Mouse (Mus musculus) midbrain, embryonic 14.5 days (tissue): ENCODE results near the gene Phactr2. TPM values are rescaled to one million over a fixed set of nuclear protein-coding genes. Genes with fewer than 3 reads are reported as not detected.

Experiments used
- ATAC-seq: fragments of 200-750 bp; cut with Nextera tagmentation; 2 replicates; pipeline ENCODE4 v1.8.0; 2017; ENCODE audit warnings: moderate number of reproducible peaks, moderate library complexity; ENCODE audit not compliant: low FRiP score, low TSS enrichment
- DNase-seq: peaks from one replicate; pipeline ENCODE4 v3.0.0-alpha.2; 2015
- H3K27ac ChIP-seq: fragments of 300-500 bp; sonication (generic); replicated peaks from 2 replicates; pipeline ENCODE4 v1.5.1; 2014; ENCODE audit warnings: mild to moderate bottlenecking, low read depth, low read length, moderate library complexity
- H3K27me3 ChIP-seq: fragments of 300-500 bp; sonication (generic); 2 replicates; pipeline ENCODE4 v1.6.1; 2014; ENCODE audit warnings: low read length, control low read depth, mixed read lengths; ENCODE audit not compliant: control insufficient read depth, insufficient read depth
- H3K36me3 ChIP-seq: fragments of 300-500 bp; sonication (generic); 2 replicates; pipeline ENCODE4 v1.6.1; 2014; ENCODE audit warnings: low read length, control low read depth; ENCODE audit not compliant: control insufficient read depth, insufficient read depth
- H3K4me1 ChIP-seq: fragments of 300-500 bp; sonication (generic); 2 replicates; pipeline ENCODE4 v1.6.1; 2014; ENCODE audit warnings: mild to moderate bottlenecking, antibody characterized with exemption, low read length, control low read depth; ENCODE audit not compliant: control insufficient read depth, insufficient read depth
- H3K4me2 ChIP-seq: fragments of 300-500 bp; sonication (generic); 2 replicates; pipeline ENCODE4 v1.6.1; 2014; ENCODE audit warnings: mild to moderate bottlenecking, low read length, moderate library complexity
- H3K4me3 ChIP-seq: fragments of 300-500 bp; sonication (generic); replicated peaks from 2 replicates; pipeline ENCODE4 v1.5.1; 2014; ENCODE audit warnings: low read depth, low read length
- H3K9ac ChIP-seq: fragments of 300-500 bp; sonication (generic); replicated peaks from 2 replicates; pipeline ENCODE4 v1.6.1; 2014; ENCODE audit warnings: mild to moderate bottlenecking, low read length, moderate library complexity
- H3K9me3 ChIP-seq: fragments of 300-500 bp; sonication (generic); 2 replicates; pipeline ENCODE4 v1.6.1; 2016; ENCODE audit warnings: low read length, control low read depth, mixed read lengths; ENCODE audit not compliant: control insufficient read depth
- WGBS: fragments of 180-500 bp; shearing (Covaris S2); extraction: QIAGEN DNeasy Blood & Tissue Kit; methylation state at CpG from one replicate; pipeline ENCODE4 v1.1.7; 2014; 5-methylcytosine and 5-hydroxymethylcytosine counted together
- polyA plus RNA-seq: library from polyadenylated mRNA; unstranded; fragments of >200 nt; fragmentation: Nextera tagmentation; extraction: Ambion mirVana; gene quantifications from 2 replicates; pipeline ENCODE4 v1.2.1, GENCODE M21; 2014

Phactr2 gene
- polyA plus RNA-seq, 1 experiment from 2014 or later = 6.3 TPM

DNA sequence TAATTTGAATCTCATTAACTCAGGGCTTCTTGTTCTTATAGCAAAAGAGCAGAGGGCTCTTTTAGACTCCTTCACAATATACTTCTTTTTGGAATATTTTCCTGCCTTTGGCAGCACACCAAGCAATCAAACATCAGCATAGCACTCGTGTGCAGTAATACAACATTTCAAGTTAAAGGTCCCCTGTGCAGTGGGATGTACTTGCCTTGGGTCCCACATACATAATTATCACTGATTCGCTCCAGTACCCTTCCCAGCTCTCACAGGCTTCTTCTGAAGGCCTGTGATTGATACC is 110.0 kb downstream of the Phactr2 start:
- no peaks in the 10 kb centered on the region for H3K36me3 ChIP-seq
- no peak for DNase-seq
- no peaks in the 10 kb centered on the region for H3K27me3 ChIP-seq
- no peaks in the 10 kb centered on the region for H3K9me3 ChIP-seq
- no peak overlapping the region for H3K27ac ChIP-seq
- WGBS = 65% methylated on average over 2 of the region's 2 CpGs
- no peak overlapping the region for H3K4me3 ChIP-seq
- no peak overlapping the region for H3K4me2 ChIP-seq
- no peak overlapping the region for H3K9ac ChIP-seq
- no peaks in the 10 kb centered on the region for H3K4me1 ChIP-seq
- no peak for ATAC-seq

DNA sequence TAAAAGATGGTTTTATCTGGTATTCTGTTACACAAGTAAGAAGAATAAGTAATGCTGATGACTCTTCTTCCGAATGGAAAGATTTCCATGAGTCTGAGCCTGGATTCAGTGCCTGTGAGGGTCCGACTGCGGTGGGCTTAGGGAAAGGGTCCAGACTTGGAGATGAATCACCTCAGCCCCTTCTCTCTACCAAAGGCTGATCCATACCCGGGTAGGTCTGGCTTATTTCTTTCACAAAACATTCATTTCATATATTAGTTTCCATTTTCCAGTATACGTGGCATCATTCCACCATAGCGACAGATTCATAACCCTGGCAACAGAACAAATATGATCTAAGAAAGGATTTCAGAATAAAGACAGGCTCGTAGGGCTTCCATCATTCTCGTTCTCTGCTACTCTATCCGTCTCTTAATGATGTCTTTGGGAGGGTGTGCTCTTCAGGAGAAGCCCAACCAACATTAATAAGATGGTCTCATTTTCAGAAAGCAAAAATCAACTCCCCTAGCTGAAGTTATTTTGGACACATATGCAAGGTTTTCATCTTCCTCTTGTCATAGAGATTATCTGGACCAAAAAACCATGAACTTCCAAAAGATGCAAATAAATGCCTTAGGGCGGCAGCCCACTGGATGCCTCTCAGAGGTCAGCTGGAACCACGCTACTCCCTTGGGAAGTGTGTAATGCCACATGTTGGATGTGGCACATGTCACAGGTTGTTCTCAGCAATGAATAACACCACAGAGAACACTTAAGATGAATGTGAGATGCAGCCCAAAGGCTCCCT is 110.5 kb downstream of the Phactr2 start:
- H3K27me3 ChIP-seq = no peaks in the 10 kb centered on the region
- H3K27ac ChIP-seq = no peak overlapping the region
- ATAC-seq (no peak), DNase-seq (no peak)
- 86% methylated on average over 11 of the region's 11 CpGs for WGBS
- no peak overlapping the region for H3K4me2 ChIP-seq
- H3K4me1 ChIP-seq = no peaks in the 10 kb centered on the region
- H3K9ac ChIP-seq = no peak overlapping the region
- no peaks in the 10 kb centered on the region for H3K9me3 ChIP-seq
- no peaks in the 10 kb centered on the region for H3K36me3 ChIP-seq
- no peak overlapping the region for H3K4me3 ChIP-seq

DNA sequence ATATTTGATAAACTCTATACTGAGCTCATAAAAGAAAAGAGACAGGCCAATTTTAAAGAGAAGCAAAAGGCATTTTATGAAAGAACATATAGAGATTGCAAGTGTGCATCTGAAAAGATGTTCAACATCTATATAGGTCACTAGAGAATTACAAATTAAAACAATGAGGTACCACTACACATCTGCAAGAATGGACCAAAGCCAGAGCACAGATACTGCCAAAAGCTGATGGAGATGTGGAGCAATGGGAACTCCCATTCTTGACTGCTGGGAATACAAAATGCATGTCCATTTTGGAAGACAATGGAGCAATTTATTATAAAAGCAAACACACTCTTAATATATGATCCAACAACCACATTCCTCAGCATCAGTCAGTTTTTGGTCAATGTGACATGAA is 113.3 kb downstream of the Phactr2 start:
- no peak overlapping the region for H3K27ac ChIP-seq
- no peaks in the 10 kb centered on the region for H3K27me3 ChIP-seq
- DNase-seq (no peak), ATAC-seq (no peak)
- H3K9ac ChIP-seq = no peak overlapping the region
- no peaks in the 10 kb centered on the region for H3K36me3 ChIP-seq
- no peak overlapping the region for H3K4me2 ChIP-seq
- no peaks in the 10 kb centered on the region for H3K4me1 ChIP-seq
- no peak overlapping the region for H3K4me3 ChIP-seq
- no peaks in the 10 kb centered on the region for H3K9me3 ChIP-seq

DNA sequence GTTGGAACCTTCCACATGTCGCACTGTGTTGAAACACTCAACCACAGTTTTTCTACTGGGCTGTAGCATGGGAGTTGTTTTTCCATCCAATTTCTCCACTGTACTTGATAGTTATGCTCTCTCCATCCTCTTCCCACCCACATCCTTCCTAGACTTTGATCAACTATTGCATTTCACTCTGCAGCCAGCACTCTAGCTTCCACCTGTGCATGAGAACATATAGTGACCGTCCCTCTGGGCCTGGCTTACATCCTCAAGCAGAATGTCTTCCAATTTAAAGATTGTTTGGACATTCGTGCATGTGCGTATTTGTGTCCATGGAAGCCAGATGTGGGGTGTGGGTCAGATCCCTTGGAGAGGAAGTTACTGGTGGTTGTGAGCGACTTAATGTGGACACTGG is 114.4 kb downstream of the Phactr2 start:
- no peak for ATAC-seq

DNA sequence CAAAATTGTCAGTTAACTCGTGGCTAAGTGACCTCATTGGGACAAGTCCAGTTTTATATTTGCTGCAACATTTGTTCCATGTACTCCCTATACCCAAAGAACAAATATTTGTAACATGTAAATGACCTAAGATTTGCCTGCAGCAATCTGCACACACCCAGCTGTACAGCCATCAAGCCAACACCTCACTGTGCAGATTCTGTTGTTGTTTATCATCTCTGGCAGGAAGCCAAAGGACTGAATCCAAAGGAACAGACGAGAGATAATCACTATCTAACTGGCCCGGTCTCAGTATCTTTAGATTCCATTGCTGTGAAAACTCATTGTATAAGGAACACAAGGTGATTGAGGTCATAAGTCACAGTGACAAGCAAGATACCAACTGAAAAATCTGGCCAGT is 115.5 kb downstream of the Phactr2 start:
- H3K4me1 ChIP-seq = no peaks in the 10 kb centered on the region
- H3K9ac ChIP-seq = no peak overlapping the region
- H3K36me3 ChIP-seq = no peaks in the 10 kb centered on the region
- WGBS = 50% methylated on average over 3 of the region's 3 CpGs
- no peak overlapping the region for H3K4me2 ChIP-seq
- no peak overlapping the region for H3K27ac ChIP-seq
- H3K4me3 ChIP-seq = no peak overlapping the region
- ATAC-seq (no peak), DNase-seq (peak; percentile 58)
- no peaks in the 10 kb centered on the region for H3K27me3 ChIP-seq
- H3K9me3 ChIP-seq = no peaks in the 10 kb centered on the region

More for the DNA sequence above, 114.4 kb downstream of the Phactr2 start:
- Histone ChIP-seq H3K27me3 (no peaks in the 10 kb centered on the region), H3K27ac (no peak overlapping the region), H3K9me3 (no peaks in the 10 kb centered on the region), H3K36me3 (no peaks in the 10 kb centered on the region), H3K4me2 (no peak overlapping the region), H3K4me3 (no peak overlapping the region), H3K9ac (no peak overlapping the region), H3K4me1 (no peaks in the 10 kb centered on the region)
- 96% methylated on average over 5 of the region's 5 CpGs for WGBS
- DNase-seq = no peak

DNA sequence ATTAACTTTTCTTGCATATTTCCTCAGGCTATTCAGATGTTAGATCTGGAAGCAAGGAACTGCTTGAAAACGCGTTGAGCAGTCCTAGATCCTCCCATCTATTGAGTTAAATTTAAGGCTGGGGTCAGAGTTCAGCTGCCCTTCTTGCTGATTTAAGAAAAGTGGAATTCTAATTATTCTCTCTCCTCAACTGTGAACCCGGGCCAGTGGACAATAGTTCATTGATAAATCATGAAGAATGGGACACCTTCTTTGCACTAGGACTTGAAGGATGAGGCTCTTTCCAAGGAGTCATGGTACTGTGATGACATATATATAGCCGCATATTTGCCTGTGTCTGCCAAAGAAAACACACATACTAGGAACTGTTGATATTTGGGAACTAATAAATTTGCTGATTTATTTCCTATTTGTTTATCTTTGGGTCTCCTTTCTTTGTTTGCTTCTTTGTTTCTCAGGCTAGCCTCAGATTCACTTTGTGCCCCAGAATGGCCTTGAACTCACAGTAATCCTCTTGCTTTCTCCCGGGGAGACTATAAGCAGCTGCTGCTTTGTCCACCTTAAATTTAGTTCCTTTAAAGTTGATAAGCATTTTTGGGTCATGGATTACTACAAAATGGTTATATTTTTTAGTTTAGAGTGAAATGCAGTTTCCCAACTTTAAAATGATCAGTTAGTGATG is 127.5 kb downstream of the Phactr2 start:
- Histone ChIP-seq H3K4me3 (no peak overlapping the region), H3K4me2 (no peak overlapping the region), H3K9me3 (no peaks in the 10 kb centered on the region), H3K27ac (no peak overlapping the region), H3K9ac (no peak overlapping the region), H3K27me3 (no peaks in the 10 kb centered on the region), H3K4me1 (no peaks in the 10 kb centered on the region), H3K36me3 (no peaks in the 10 kb centered on the region)
- ATAC-seq (no peak), DNase-seq (no peak)
- WGBS = 43% methylated on average over 5 of the region's 5 CpGs

DNA sequence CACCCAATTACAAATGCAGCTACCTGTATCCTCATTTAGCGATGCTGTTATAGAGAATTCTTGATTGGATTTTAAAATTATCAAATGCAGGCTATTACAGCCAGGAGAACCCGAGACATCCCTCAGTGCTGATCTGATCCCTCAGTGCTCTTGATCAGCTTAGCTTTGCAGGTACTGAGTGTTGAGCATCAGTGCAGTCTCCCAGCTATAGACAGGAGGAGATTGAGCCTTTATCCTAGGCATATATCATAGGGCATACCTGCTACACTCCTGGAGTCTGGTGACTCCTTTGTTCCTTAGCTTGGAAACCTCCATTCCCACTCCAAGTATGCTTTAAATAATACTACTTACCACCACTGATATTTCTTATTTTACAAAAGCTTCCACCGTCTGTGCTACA is 133.6 kb downstream of the Phactr2 start:
- H3K4me3 ChIP-seq = no peak overlapping the region
- no peak for ATAC-seq

DNA sequence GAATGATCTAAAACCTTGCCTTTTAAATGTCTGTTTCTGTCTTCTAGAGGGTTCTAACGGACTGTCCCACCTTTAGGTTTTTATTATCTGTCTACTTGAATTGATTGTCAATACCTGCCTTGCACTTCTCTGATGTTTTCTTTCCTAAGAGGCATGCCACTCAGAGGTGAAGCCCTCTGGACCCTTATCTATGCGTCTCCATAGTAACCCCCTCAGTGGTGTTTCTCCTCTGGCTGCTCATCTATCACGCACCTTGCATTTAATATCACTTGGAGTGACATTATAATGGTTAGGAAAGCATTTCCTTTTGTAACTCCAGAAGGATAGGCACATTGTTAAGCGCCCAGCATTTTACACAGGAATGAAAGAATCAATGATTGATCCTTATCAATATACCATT is 137.2 kb downstream of the Phactr2 start:
- ATAC-seq = no peak

More for the DNA sequence above, 133.6 kb downstream of the Phactr2 start:
- no peaks in the 10 kb centered on the region for H3K9me3 ChIP-seq
- WGBS = 83% methylated on average over 3 of the region's 3 CpGs
- no peaks in the 10 kb centered on the region for H3K27me3 ChIP-seq
- H3K36me3 ChIP-seq = no peaks in the 10 kb centered on the region
- H3K27ac ChIP-seq = no peak overlapping the region
- no peak overlapping the region for H3K4me2 ChIP-seq
- H3K4me1 ChIP-seq = 0 out of 2 replicates have a peak, but pooled peaks cover 4% of the 10 kb centered on the region
- no peak overlapping the region for H3K9ac ChIP-seq
- DNase-seq = no peak

DNA sequence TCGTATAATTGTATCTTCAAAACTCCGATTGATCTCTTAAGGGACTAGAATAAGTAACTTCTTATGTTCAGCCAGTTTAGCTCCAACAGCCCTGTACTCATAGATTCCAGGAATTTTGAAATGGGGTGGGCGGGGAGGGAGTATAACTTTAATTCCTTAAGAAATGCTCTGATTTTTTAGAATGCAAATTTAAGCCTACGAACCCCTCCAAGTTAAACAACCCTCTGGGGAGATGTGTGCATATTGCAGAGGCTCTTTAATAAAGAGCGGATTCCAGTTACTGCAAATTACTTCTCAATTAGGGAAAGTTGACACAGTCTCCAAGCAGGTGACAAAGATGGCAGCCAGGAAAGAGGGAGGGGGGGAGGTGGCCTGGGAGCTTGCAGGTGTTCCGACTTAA is 138.4 kb downstream of the Phactr2 start:
- Histone ChIP-seq H3K4me1 (0 out of 2 replicates have a peak, but pooled peaks cover 4% of the 10 kb centered on the region), H3K4me2 (no peak overlapping the region), H3K27me3 (no peaks in the 10 kb centered on the region), H3K27ac (no peak overlapping the region), H3K36me3 (no peaks in the 10 kb centered on the region), H3K9me3 (no peaks in the 10 kb centered on the region), H3K4me3 (no peak overlapping the region), H3K9ac (no peak overlapping the region)
- peak; percentile 30 for DNase-seq
- 67% methylated on average over 6 of the region's 6 CpGs for WGBS
- ATAC-seq = no peak

More for the DNA sequence above, 137.2 kb downstream of the Phactr2 start:
- H3K4me3 ChIP-seq = no peak overlapping the region
- H3K9me3 ChIP-seq = no peaks in the 10 kb centered on the region
- DNase-seq = peak; percentile 38
- H3K4me2 ChIP-seq = no peak overlapping the region
- H3K36me3 ChIP-seq = no peaks in the 10 kb centered on the region
- H3K9ac ChIP-seq = no peak overlapping the region
- 60% methylated on average over 4 of the region's 4 CpGs for WGBS
- H3K4me1 ChIP-seq = 0 out of 2 replicates have a peak, but pooled peaks cover 4% of the 10 kb centered on the region
- no peaks in the 10 kb centered on the region for H3K27me3 ChIP-seq
- no peak overlapping the region for H3K27ac ChIP-seq
